Mouse (Mus musculus): ENCODE measurements around the gene Fntb. TPM values are rescaled to one million over a fixed set of nuclear protein-coding genes. Genes with fewer than 3 reads are reported as not detected.

The Fntb gene
- polyA plus RNA-seq, 1 experiment from 2014 or later, result 22.8 TPM

DNA sequence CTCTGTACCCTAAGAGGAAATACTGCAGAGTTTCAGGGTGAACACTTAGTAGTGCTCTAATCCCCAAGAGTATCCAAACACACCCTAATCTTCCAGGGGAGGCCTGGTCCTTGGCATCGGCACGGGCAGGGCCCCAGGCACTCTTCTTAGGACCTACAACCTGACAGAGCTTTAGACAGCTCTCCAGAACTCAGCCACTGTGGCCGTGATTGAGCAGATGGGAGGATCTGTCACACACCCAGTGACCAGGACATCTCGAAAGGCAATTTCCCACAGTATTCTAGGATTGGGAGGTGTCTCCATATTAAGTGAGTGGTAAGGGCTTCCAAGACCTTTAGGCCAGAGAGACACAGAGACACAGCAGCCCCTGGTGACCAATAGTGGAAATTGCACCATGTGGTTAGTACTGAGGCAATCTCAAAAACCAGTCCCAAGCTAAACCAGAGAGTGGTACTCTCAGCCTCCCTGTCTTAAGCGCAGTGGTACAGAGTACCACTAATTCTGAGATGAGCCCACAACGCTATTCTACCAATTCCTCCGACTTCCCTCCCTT lies 38.4 kb downstream of the Fntb start:
- H3K4me1 ChIP-seq (ENCODE audit: control insufficient read depth, low read depth, low read length), result no peaks in the 10 kb centered on the region
- no peak overlapping the region for H3K27ac ChIP-seq (ENCODE audit: low read length)
- H3K4me2 ChIP-seq (ENCODE audit: low read depth, low read length), result no peak overlapping the region
- H3K4me3 ChIP-seq (ENCODE audit: low read depth, low read length), result no peak overlapping the region
- no peaks in the 10 kb centered on the region for H3K27me3 ChIP-seq (ENCODE audit: control insufficient read depth, insufficient read depth, low read depth, low read length)
- no peak; the same call in 1 of the 2 replicates for ATAC-seq (ENCODE audit: low read depth)
- no peak overlapping the region for H3K9ac ChIP-seq (ENCODE audit: low read depth, low read length)
- 40% methylated on average over 7 of the region's 7 CpGs for WGBS (ENCODE audit: insufficient replicate concordance)
- no peaks in the 10 kb centered on the region for H3K36me3 ChIP-seq (ENCODE audit: control insufficient read depth, insufficient read depth)
- H3K9me3 ChIP-seq (replicated peaks; ENCODE audit: control insufficient read depth, low read length), result no peaks in the 10 kb centered on the region

DNA sequence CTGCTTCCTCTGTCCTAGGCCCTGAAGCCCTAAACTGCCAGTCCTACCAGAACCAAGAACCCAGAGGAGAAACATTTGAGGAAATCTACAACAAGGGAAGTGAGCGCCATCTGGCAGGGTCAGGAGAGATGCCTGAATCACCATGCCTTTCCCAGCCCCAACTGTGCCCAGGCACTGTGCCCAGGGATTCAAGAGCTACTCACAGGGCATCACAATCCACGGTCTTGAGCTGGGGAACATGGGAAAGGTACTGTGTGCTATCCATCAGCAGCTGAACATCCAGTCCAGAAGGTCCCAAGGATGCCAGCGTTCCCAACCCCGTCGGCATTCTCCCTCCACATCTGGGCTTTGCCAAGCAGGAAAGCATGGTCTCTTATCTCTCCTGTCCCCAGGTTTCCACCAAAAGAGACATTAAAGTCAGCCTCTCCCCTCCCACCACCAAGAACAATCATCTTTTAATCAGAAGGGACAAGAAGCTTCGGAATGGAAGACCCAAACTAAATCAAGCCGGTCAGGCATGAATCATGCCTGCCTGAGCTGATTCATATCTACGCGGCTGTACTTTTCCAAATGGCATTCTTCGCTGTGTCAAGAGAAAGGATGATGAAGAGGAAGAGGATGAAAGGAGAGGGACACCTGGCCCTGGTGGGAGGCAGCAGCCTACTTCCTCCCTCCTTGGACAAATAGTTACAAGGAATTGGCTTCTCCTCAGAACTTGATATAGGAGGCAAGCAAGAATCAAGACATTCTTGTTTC lies 39.8 kb downstream of the Fntb start:
- Histone ChIP-seq H3K9me3 (replicated peaks; ENCODE audit: control insufficient read depth, low read length) (no peaks in the 10 kb centered on the region), H3K9ac (ENCODE audit: low read depth, low read length) (no peak overlapping the region), H3K27me3 (ENCODE audit: control insufficient read depth, insufficient read depth, low read depth, low read length) (no peaks in the 10 kb centered on the region), H3K4me3 (ENCODE audit: low read depth, low read length) (no peak overlapping the region), H3K4me2 (ENCODE audit: low read depth, low read length) (no peak overlapping the region), H3K36me3 (ENCODE audit: control insufficient read depth, insufficient read depth) (no peaks in the 10 kb centered on the region), H3K4me1 (ENCODE audit: control insufficient read depth, low read depth, low read length) (no peaks in the 10 kb centered on the region), H3K27ac (ENCODE audit: low read length) (no peak overlapping the region)
- WGBS (ENCODE audit: insufficient replicate concordance), result 78% methylated on average over 10 of the region's 10 CpGs
- no peak for ATAC-seq (ENCODE audit: low read depth)

DNA sequence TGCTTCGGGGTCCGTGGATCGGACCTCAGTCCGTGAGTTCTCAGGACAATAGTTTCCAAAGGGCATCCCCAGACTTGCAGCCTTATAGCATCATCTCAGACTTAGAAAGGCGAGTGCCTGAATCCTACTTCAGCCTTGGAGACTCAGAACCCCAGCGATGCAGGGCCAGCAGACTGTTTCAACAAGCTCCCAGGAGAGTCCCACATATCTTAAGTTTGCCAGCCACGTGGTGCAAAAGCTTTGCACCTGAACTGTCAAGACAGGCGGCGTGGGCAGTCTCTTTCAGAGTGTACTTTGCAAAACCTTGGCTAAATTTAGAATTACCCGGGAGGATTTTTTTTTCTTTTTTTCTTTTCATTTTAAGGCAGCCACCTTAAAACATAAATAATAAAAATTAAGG lies 42.4 kb downstream of the Fntb start:
- WGBS (ENCODE audit: insufficient replicate concordance), result 69% methylated on average over 10 of the region's 10 CpGs
- Histone ChIP-seq H3K4me2 (ENCODE audit: low read depth, low read length) (no peak overlapping the region), H3K36me3 (ENCODE audit: control insufficient read depth, insufficient read depth) (no peaks in the 10 kb centered on the region), H3K27ac (ENCODE audit: low read length) (no peak overlapping the region), H3K4me1 (ENCODE audit: control insufficient read depth, low read depth, low read length) (no peaks in the 10 kb centered on the region), H3K9me3 (replicated peaks; ENCODE audit: control insufficient read depth, low read length) (no peaks in the 10 kb centered on the region), H3K4me3 (ENCODE audit: low read depth, low read length) (no peak overlapping the region), H3K27me3 (ENCODE audit: control insufficient read depth, insufficient read depth, low read depth, low read length) (no peaks in the 10 kb centered on the region), H3K9ac (ENCODE audit: low read depth, low read length) (no peak overlapping the region)
- no peak for ATAC-seq (ENCODE audit: low read depth)

DNA sequence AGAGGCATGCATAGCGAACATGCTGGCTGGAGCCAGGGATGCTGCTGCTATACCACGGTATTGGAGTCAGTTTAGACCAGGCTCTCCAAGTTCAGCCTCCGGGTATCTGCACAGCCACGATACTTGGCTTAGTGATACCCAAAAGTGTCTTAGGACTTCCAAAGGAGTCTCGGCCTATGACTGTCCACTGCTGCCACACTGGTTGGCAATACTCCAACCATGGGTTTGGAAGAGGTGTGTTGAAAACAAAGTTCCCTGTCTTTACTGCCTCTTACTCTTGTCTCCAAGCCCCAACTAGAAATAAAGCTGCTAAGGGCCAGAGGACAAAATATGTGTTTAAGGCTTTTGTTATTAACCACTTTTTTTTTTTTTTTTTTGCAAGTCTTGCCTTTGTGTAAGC lies 45.1 kb downstream of the Fntb start:
- no peak overlapping the region for H3K4me3 ChIP-seq (ENCODE audit: low read depth, low read length)
- no peak for ATAC-seq (ENCODE audit: low read depth)
- H3K27me3 ChIP-seq (ENCODE audit: control insufficient read depth, insufficient read depth, low read depth, low read length), result no peaks in the 10 kb centered on the region
- no peaks in the 10 kb centered on the region for H3K4me1 ChIP-seq (ENCODE audit: control insufficient read depth, low read depth, low read length)
- no peak overlapping the region for H3K27ac ChIP-seq (ENCODE audit: low read length)
- WGBS (ENCODE audit: insufficient replicate concordance), result 66% methylated on average over 5 of the region's 5 CpGs
- no peaks in the 10 kb centered on the region for H3K36me3 ChIP-seq (ENCODE audit: control insufficient read depth, insufficient read depth)
- H3K4me2 ChIP-seq (ENCODE audit: low read depth, low read length), result no peak overlapping the region
- H3K9me3 ChIP-seq (replicated peaks; ENCODE audit: control insufficient read depth, low read length), result no peaks in the 10 kb centered on the region
- no peak overlapping the region for H3K9ac ChIP-seq (ENCODE audit: low read depth, low read length)

DNA sequence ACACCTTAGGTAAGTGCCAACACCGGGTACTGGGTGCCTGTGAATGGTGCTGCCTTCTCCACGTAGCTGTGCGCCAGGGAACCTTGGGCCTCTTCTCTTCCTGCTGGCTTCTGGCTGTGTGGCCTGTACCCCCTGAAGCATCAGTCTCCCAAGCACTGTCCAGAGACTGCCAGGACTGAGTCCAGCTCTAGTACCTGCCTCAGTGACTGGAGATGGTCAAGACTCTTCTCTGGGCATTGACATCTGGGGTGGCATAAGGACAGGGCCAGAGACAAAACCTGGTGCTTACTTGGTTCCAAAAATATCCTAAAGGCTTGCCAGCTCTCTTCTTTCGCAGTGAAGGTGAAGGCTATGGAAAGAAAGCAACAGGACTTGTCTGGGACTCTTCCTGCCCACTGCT lies 45.6 kb downstream of the Fntb start:
- no peaks in the 10 kb centered on the region for H3K27me3 ChIP-seq (ENCODE audit: control insufficient read depth, insufficient read depth, low read depth, low read length)
- no peak overlapping the region for H3K27ac ChIP-seq (ENCODE audit: low read length)
- no peak overlapping the region for H3K4me3 ChIP-seq (ENCODE audit: low read depth, low read length)
- no peak for ATAC-seq (ENCODE audit: low read depth)
- no peaks in the 10 kb centered on the region for H3K9me3 ChIP-seq (replicated peaks; ENCODE audit: control insufficient read depth, low read length)
- H3K4me1 ChIP-seq (ENCODE audit: control insufficient read depth, low read depth, low read length), result no peaks in the 10 kb centered on the region
- 66% methylated on average over 4 of the region's 4 CpGs for WGBS (ENCODE audit: insufficient replicate concordance)
- H3K36me3 ChIP-seq (ENCODE audit: control insufficient read depth, insufficient read depth), result no peaks in the 10 kb centered on the region
- no peak overlapping the region for H3K9ac ChIP-seq (ENCODE audit: low read depth, low read length)
- H3K4me2 ChIP-seq (ENCODE audit: low read depth, low read length), result no peak overlapping the region

DNA sequence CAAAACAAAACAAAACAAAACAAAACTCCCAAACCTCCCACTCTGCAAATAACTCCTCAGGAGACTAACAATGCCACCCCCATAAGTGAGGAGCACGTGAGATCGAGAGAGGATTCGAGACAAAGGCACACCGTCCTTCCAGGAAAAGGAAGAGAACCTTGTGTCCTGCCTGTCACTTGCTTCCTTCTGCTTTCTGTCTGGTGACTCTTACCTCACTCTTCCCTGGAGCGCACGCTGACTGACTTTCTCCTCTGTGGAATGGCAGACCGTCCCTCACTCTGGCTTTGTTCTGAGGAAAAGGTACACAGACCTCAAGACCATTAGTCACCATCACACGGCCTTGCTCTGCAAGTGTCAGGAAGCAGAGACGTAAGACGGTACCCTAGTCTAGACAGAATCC lies 48.2 kb downstream of the Fntb start:
- no peak overlapping the region for H3K27ac ChIP-seq (ENCODE audit: low read length)
- no peak overlapping the region for H3K9ac ChIP-seq (ENCODE audit: low read depth, low read length)
- H3K4me2 ChIP-seq (ENCODE audit: low read depth, low read length), result no peak overlapping the region
- no peaks in the 10 kb centered on the region for H3K27me3 ChIP-seq (ENCODE audit: control insufficient read depth, insufficient read depth, low read depth, low read length)
- H3K36me3 ChIP-seq (ENCODE audit: control insufficient read depth, insufficient read depth), result no peaks in the 10 kb centered on the region
- 21% methylated on average over 10 of the region's 10 CpGs for WGBS (ENCODE audit: insufficient replicate concordance)
- ATAC-seq (ENCODE audit: low read depth), result no peak
- no peaks in the 10 kb centered on the region for H3K4me1 ChIP-seq (ENCODE audit: control insufficient read depth, low read depth, low read length)
- H3K4me3 ChIP-seq (ENCODE audit: low read depth, low read length), result no peak overlapping the region
- no peaks in the 10 kb centered on the region for H3K9me3 ChIP-seq (replicated peaks; ENCODE audit: control insufficient read depth, low read length)

DNA sequence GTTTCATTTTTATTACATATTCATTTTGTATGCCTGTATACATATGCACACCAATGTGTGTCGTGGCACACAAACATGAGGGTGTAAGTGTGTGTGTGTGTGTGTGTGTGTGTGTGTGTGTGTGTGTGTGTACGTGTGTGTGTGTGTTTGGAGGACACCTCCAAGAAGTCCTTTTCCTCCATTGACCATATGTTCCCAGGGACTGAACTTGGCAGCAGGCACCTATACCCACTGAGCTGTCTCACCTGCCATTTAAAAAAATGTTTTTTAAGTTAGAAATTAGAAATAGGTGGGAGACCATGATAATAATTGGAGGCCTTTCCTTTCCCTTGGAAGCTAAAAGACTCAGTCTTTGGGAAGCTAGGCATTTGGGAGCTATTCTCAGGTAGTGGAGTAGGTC lies 48.7 kb downstream of the Fntb start:
- H3K4me3 ChIP-seq (ENCODE audit: low read depth, low read length), result no peak overlapping the region
- no peaks in the 10 kb centered on the region for H3K9me3 ChIP-seq (replicated peaks; ENCODE audit: control insufficient read depth, low read length)
- H3K27me3 ChIP-seq (ENCODE audit: control insufficient read depth, insufficient read depth, low read depth, low read length), result no peaks in the 10 kb centered on the region
- H3K9ac ChIP-seq (ENCODE audit: low read depth, low read length), result no peak overlapping the region
- 52% methylated on average over 2 of the region's 2 CpGs for WGBS (ENCODE audit: insufficient replicate concordance)
- ATAC-seq (ENCODE audit: low read depth), result no peak
- H3K4me1 ChIP-seq (ENCODE audit: control insufficient read depth, low read depth, low read length), result no peaks in the 10 kb centered on the region
- no peak overlapping the region for H3K27ac ChIP-seq (ENCODE audit: low read length)
- H3K36me3 ChIP-seq (ENCODE audit: control insufficient read depth, insufficient read depth), result no peaks in the 10 kb centered on the region
- H3K4me2 ChIP-seq (ENCODE audit: low read depth, low read length), result no peak overlapping the region

DNA sequence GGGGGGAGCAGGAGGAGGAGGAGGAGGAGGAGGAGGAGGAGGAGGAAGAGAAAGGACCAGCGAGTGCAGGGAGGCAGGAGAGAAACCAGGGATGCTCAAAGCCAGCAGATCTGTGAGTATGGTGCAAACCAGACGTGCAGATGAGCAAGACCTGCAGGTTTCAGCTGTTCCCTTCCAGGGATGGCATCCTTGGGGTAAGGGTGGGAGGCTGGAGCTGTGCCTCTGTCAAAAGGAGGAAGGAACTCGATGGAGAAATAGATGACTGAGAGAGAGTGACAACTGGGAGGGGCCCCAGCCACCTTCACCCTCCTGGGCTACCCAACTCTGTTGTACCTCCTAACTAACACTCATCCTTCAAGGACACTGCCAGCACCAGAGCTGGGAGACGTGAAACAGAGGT lies 51.3 kb downstream of the Fntb start:
- no peaks in the 10 kb centered on the region for H3K36me3 ChIP-seq (ENCODE audit: control insufficient read depth, insufficient read depth)
- no peak overlapping the region for H3K4me3 ChIP-seq (ENCODE audit: low read depth, low read length)
- ATAC-seq (ENCODE audit: low read depth), result no peak
- WGBS (ENCODE audit: insufficient replicate concordance), result 23% methylated on average over 4 of the region's 4 CpGs
- H3K9ac ChIP-seq (ENCODE audit: low read depth, low read length), result no peak overlapping the region
- peaks cover 24% of the 10 kb centered on the region for H3K27me3 ChIP-seq (ENCODE audit: control insufficient read depth, insufficient read depth, low read depth, low read length)
- no peaks in the 10 kb centered on the region for H3K9me3 ChIP-seq (replicated peaks; ENCODE audit: control insufficient read depth, low read length)
- H3K4me1 ChIP-seq (ENCODE audit: control insufficient read depth, low read depth, low read length), result no peaks in the 10 kb centered on the region
- H3K27ac ChIP-seq (ENCODE audit: low read length), result no peak overlapping the region
- H3K4me2 ChIP-seq (ENCODE audit: low read depth, low read length), result no peak overlapping the region

DNA sequence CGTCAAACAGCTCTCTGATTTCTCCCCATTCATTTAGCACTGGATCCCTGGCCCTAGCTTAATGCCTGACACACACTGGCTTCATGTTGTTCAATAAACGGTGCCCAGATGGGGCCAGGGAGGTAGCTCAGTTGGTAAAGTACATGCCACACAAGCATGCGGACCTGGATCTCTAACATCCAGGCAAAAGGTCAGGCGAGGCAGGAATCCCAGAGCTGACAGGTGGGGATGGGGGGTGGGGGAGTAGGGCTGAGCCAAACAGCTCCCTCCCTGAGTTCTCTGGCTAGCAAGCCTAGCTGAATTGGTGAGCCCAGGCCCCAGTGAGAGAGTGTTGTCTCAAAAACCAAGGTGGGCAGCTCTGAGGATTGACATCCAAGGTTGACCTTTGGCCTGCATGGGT lies 51.8 kb downstream of the Fntb start:
- Histone ChIP-seq H3K9ac (ENCODE audit: low read depth, low read length) (no peak overlapping the region), H3K4me2 (ENCODE audit: low read depth, low read length) (no peak overlapping the region), H3K36me3 (ENCODE audit: control insufficient read depth, insufficient read depth) (no peaks in the 10 kb centered on the region), H3K27ac (ENCODE audit: low read length) (no peak overlapping the region), H3K4me3 (ENCODE audit: low read depth, low read length) (no peak overlapping the region), H3K27me3 (ENCODE audit: control insufficient read depth, insufficient read depth, low read depth, low read length) (peaks cover 28% of the 10 kb centered on the region), H3K9me3 (replicated peaks; ENCODE audit: control insufficient read depth, low read length) (no peaks in the 10 kb centered on the region), H3K4me1 (ENCODE audit: control insufficient read depth, low read depth, low read length) (no peaks in the 10 kb centered on the region)
- WGBS (ENCODE audit: insufficient replicate concordance), result 30% methylated on average over 4 of the region's 4 CpGs
- no peak for ATAC-seq (ENCODE audit: low read depth)
